Mouse (Mus musculus) ovary, postnatal 10 days (tissue): ENCODE data around the gene Eci3.

Source experiments
- DNase-seq: peaks from one replicate; pipeline ENCODE4 v3.0.0; 2022; ENCODE audit warnings: low spot score

The Eci3 gene

DNA sequence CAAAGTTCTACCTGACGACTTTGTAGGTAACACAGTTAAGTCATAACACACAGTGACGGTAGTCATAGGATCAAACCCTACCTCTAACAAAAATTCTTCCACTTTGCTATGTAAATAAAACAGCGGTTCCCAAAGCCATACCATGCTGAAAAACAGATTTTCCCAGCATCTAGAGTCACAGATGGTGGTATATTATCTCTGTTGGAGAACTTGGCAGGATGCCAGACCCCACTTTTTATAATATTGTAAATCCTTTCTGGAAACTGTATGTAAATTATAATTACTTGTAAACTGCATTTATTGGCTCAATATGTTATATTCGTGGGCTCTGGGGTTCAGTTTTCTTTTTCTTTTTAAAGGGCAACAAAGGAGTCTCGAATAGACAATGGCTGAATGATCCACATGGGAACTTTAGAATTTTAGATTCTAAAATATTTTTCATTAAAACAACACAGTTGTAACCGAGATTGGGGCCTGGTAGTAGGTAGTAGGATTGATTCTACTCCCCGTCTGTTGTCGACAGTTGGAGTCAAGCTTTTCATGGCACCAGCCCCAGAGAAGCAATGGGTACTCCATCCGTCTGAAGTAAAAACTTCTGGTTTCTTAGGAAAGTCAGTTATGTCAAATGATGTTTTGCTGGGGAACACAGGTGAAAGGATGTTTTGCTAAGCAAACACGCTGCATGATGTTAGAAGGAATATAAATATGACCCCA, 28.5 kb downstream of the Eci3 start:
- DNase-seq, result no peak

DNA sequence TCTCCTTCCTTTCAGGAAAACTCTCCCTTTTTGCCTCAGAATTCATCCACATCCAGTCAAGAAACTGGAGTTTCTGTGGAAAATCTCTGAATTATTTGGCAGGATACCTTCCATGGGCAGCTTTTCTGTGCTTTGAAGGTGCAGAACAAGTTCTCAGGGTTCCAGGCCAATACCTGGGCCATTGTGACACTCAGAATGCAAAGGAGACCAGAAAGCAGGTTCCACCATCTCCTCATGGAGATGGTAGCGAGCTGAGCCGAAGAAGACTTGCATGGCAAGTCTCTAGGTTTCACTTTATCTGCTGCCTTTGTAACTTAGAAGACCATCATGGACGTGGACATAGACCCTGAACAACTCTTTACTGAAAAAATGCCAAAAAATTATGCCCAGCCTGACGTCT, 39.4 kb downstream of the Eci3 start, which contains the start of the genes Fam217a and 4933417A18Rik:
Gene Fam217a, minus strand, starts transcription at position 101 of the 400 bp plus-strand sequence.
Gene 4933417A18Rik, plus strand, starts transcription at position 200 of the 400 bp plus-strand sequence.
- no peak for DNase-seq

DNA sequence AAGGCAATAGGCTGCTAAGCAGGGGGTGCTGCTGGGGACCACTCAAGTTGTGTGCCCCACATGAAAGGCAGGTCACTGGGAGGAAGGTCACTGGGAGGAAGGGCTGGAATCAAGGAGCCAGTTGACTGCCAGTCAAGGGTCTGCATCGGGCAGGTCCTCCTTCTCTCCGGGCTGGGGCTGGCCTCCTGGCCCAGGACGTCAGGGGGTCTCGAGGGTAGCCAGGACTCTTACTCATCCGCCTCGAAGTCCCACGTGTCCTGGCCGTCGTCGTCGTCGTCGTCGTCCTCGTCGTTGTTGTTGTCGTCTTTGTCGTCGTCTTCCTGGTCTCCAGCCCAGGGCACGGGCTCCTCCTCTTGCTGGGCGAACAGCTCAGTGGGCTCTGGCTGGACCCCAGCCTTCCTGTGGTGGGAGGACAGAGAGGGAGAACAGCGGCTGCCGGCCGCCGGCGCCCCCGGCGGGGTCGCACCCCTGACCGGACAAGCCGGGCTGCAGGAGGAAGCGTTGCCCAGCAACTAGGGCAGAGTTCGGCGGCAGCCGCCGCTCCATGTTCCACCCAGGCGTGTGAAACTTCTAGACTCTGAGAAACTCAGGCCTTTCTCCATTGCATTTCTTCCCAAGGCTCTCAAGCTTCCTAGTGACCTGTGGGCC, 47.0 kb downstream of the Eci3 start:
- DNase-seq, result no peak

DNA sequence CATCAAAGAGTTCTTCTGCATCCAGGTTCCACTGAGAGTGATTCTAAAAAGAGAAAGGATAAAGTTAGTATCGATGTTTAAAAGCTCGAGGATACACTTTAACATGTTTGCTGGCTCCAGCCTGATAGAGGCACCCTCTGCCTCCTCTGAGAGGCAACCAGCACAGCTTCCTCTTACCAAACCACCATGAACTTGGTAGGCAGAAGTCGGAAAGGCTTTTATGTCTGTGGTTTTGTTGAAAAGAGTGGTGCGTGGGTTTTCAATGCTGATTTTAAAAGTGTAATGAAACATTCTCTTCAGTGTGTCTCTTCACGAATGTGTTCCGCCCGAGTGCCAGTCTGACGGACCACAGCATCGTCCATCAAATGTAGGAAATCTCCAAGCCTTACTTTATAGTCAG, 49.0 kb downstream of the Eci3 start:
- no peak for DNase-seq
